8 mouse cellular contexts compared by ENCODE assay signal in the genomic region with DNA sequence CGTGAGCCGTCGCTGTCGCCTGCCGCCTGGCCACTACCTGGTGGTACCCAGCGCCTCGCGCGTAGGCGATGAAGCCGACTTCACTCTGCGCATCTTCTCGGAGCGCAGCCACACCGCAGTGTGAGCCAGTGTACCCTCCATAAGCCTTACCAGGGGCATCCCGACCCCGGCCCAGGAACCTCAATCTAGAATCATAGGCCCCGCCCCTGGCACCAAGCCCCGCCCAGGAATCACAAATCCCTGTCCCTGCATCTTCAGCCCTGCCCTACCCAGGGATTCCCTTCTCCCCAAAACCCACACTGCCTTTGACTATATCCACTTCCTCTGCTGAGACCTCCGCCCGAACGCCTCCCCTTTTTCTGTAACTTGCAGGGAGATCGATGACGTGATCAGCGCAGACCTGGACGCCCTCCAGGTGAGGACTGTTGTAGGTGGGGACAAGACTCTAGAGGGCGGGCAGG. TPM values are rescaled to one million over a fixed set of nuclear protein-coding genes. Genes with fewer than 3 reads are reported as not detected.
DNase-seq lines count a peak whose midpoint lies in the region; ATAC-seq lines count a peak whose summit lies in the region.

No protein-coding gene starts in this region.

- no peak for DNase-seq in kidney, postnatal 36 days
- DNase-seq in hindbrain, embryonic 11.5 days (ENCODE audit: low spot score) = peak; percentile 33
- peak; percentile 57 for DNase-seq in midbrain, embryonic 14.5 days
- DNase-seq in adrenal gland, postnatal 4 days (ENCODE audit: low spot score in 2 of 2) = no peak
- no peak for DNase-seq in thymus, adult 18-20 months
- no peak for DNase-seq in kidney, postnatal 10 days

- H3K9me3 ChIP-seq in kidney, embryonic 14.5 days (ENCODE audit: control insufficient read depth, low read length) = no peaks in the 10 kb centered on the region
- H3K9me3 ChIP-seq in hindbrain, embryonic 11.5 days (ENCODE audit: control insufficient read depth, low read length) = no peaks in the 10 kb centered on the region
- H3K9me3 ChIP-seq in midbrain, embryonic 14.5 days (ENCODE audit: control insufficient read depth, low read length) = no peaks in the 10 kb centered on the region

- no peak overlapping the region for H3K27ac ChIP-seq in kidney, embryonic 14.5 days (ENCODE audit: low read depth, low read length)
- H3K27ac ChIP-seq in brown adipose tissue, adult 24 weeks (replicated peaks; ENCODE audit: low read depth, low read length) = no peak overlapping the region
- H3K27ac ChIP-seq in hindbrain, embryonic 11.5 days (ENCODE audit: low read depth, low read length) = no peak overlapping the region
- no peak overlapping the region for H3K27ac ChIP-seq in midbrain, embryonic 14.5 days (replicated peaks; ENCODE audit: low read depth, low read length)

- peak overlapping the region; percentile 34 for H3K4me3 ChIP-seq in kidney, embryonic 14.5 days (ENCODE audit: low read length)
- H3K4me3 ChIP-seq in brown adipose tissue, adult 24 weeks (ENCODE audit: insufficient read depth, low read depth, low read length) = 0 out of 2 replicates have a peak overlapping the region, but pooled peaks have one; percentile 9
- peak overlapping the region; percentile 24 for H3K4me3 ChIP-seq in hindbrain, embryonic 11.5 days (ENCODE audit: low read depth, low read length)
- H3K4me3 ChIP-seq in midbrain, embryonic 14.5 days (replicated peaks; ENCODE audit: low read depth, low read length) = peak overlapping the region; percentile 30

- ATAC-seq in kidney, embryonic 14.5 days (ENCODE audit: low FRiP score, low TSS enrichment) = peak; percentile 34; the same call in 1 of the 2 replicates
- ATAC-seq in hindbrain, embryonic 11.5 days (ENCODE audit: low FRiP score) = peak; percentile 10; the same call in 1 of the 2 replicates
- no peak for ATAC-seq in midbrain, embryonic 14.5 days (ENCODE audit: low FRiP score, low TSS enrichment)

- peaks cover 26% of the 10 kb centered on the region for H3K36me3 ChIP-seq in kidney, embryonic 14.5 days (ENCODE audit: control insufficient read depth, insufficient read depth, low read length)
- peaks cover 8% of the 10 kb centered on the region; the same call in 1 of the 2 replicates for H3K36me3 ChIP-seq in hindbrain, embryonic 11.5 days (ENCODE audit: control insufficient read depth, insufficient read depth, low read length)
- H3K36me3 ChIP-seq in midbrain, embryonic 14.5 days (ENCODE audit: control insufficient read depth, insufficient read depth, low read length) = peaks cover 24% of the 10 kb centered on the region

- peak overlapping the region; percentile 62 for H3K4me2 ChIP-seq in kidney, embryonic 14.5 days (replicated peaks; ENCODE audit: low read depth, low read length)
- H3K4me2 ChIP-seq in hindbrain, embryonic 11.5 days (replicated peaks; ENCODE audit: low read depth, low read length) = peak overlapping the region; percentile 26
- peak overlapping the region; percentile 53 for H3K4me2 ChIP-seq in midbrain, embryonic 14.5 days (ENCODE audit: low read length)

- H3K4me1 ChIP-seq in kidney, embryonic 14.5 days (ENCODE audit: control insufficient read depth, insufficient read depth, low read length) = peaks cover 6% of the 10 kb centered on the region; the same call in 1 of the 2 replicates
- 0 out of 2 replicates have a peak, but pooled peaks cover 7% of the 10 kb centered on the region for H3K4me1 ChIP-seq in brown adipose tissue, adult 24 weeks (ENCODE audit: control insufficient read depth, insufficient read depth, insufficient read length, low read length)
- H3K4me1 ChIP-seq in hindbrain, embryonic 11.5 days (replicated peaks; ENCODE audit: control insufficient read depth, insufficient read depth, low read length) = peaks cover 5% of the 10 kb centered on the region; the same call in 1 of the 2 replicates
- H3K4me1 ChIP-seq in midbrain, embryonic 14.5 days (ENCODE audit: control insufficient read depth, insufficient read depth, low read length) = peaks cover 3% of the 10 kb centered on the region; the same call in 1 of the 2 replicates

- H3K27me3 ChIP-seq in kidney, embryonic 14.5 days (ENCODE audit: control insufficient read depth, insufficient read depth, low read length) = peaks cover 34% of the 10 kb centered on the region
- peaks cover 30% of the 10 kb centered on the region for H3K27me3 ChIP-seq in hindbrain, embryonic 11.5 days (ENCODE audit: control insufficient read depth, insufficient read depth, low read length)
- H3K27me3 ChIP-seq in midbrain, embryonic 14.5 days (ENCODE audit: control insufficient read depth, insufficient read depth, low read length) = peaks cover 27% of the 10 kb centered on the region

- WGBS in kidney, embryonic 14.5 days = 2% methylated on average over 27 of the region's 27 CpGs
- 3% methylated on average over 27 of the region's 27 CpGs for WGBS in hindbrain, embryonic 11.5 days
- 3% methylated on average over 27 of the region's 27 CpGs for WGBS in midbrain, embryonic 14.5 days

- H3K9ac ChIP-seq in kidney, embryonic 14.5 days (ENCODE audit: low read depth, low read length) = peak overlapping the region; percentile 18
- H3K9ac ChIP-seq in hindbrain, embryonic 11.5 days (ENCODE audit: low read depth, low read length) = no peak overlapping the region
- peak overlapping the region; percentile 31; the same call in 1 of the 2 replicates for H3K9ac ChIP-seq in midbrain, embryonic 14.5 days (replicated peaks; ENCODE audit: low read length)

RNA-seq across cellular contexts. Expression of gene Capn12, which starts 7.5 kb away (rescaled TPM):
- 0.51 and 0.64 TPM in 2 replicates for polyA plus RNA-seq in kidney, embryonic 14.5 days (2014; fragmentation: Nextera tagmentation; extraction: Ambion mirVana)
- polyA plus RNA-seq in brown adipose tissue, adult 24 weeks (2012; ENCODE audit: insufficient read depth, insufficient read length, missing spikeins) = 0.63 and 0.71 TPM in 2 replicates
- polyA plus RNA-seq in hindbrain, embryonic 11.5 days (2014; fragmentation: Nextera tagmentation; extraction: Ambion mirVana) = 0.21 and 0.29 TPM in 2 replicates
- polyA plus RNA-seq in midbrain, embryonic 14.5 days (2014; fragmentation: Nextera tagmentation; extraction: Ambion mirVana) = 0.33 and 0.55 TPM in 2 replicates
- total RNA-seq in adrenal gland, postnatal 4 days (2021) = under 1 TPM; 0.11 to 0.17 TPM

RNA-seq across cellular contexts. Expression of gene Lgals7, which starts 25.1 kb away (rescaled TPM):
- polyA plus RNA-seq in kidney, embryonic 14.5 days (2014; fragmentation: Nextera tagmentation; extraction: Ambion mirVana) = 1.1 and 4.0 TPM in 2 replicates
- polyA plus RNA-seq in brown adipose tissue, adult 24 weeks (2012; ENCODE audit: insufficient read depth, insufficient read length, missing spikeins) = 2.3 TPM in 1 of 2 replicates, not detected in the other
- 1.7 and 2.7 TPM in 2 replicates for polyA plus RNA-seq in hindbrain, embryonic 11.5 days (2014; fragmentation: Nextera tagmentation; extraction: Ambion mirVana)
- 7.9 and 22.6 TPM in 2 replicates for polyA plus RNA-seq in midbrain, embryonic 14.5 days (2014; fragmentation: Nextera tagmentation; extraction: Ambion mirVana)
- total RNA-seq in adrenal gland, postnatal 4 days (2021) = 1 to 10 TPM; 3.9 TPM

RNA-seq across cellular contexts. Expression of gene Lgals4, which starts 55.1 kb away (rescaled TPM):
- polyA plus RNA-seq in kidney, embryonic 14.5 days (2014; fragmentation: Nextera tagmentation; extraction: Ambion mirVana) = 3.8 and 3.9 TPM in 2 replicates
- 12.0 and 14.6 TPM in 2 replicates for polyA plus RNA-seq in brown adipose tissue, adult 24 weeks (2012; ENCODE audit: insufficient read depth, insufficient read length, missing spikeins)
- polyA plus RNA-seq in hindbrain, embryonic 11.5 days (2014; fragmentation: Nextera tagmentation; extraction: Ambion mirVana) = 2.1 and 2.5 TPM in 2 replicates
- polyA plus RNA-seq in midbrain, embryonic 14.5 days (2014; fragmentation: Nextera tagmentation; extraction: Ambion mirVana) = 1.7 and 3.3 TPM in 2 replicates
- total RNA-seq in adrenal gland, postnatal 4 days (2021) = 10 to 100 TPM; 29.2 to 33.2 TPM

Comparison
In these comparisons a context has a peak if more than half of its experiments do, and no peak if none do; other contexts are left out.
1. DNase-seq: peak in hindbrain, embryonic 11.5 days (single experiment) and midbrain, embryonic 14.5 days (single experiment); none in kidney, postnatal 36 days (0 of 2), adrenal gland, postnatal 4 days (0 of 2), thymus, adult 18-20 months (0 of 2) and kidney, postnatal 10 days (single experiment).
2. Peak in every context shown above with its lines, with median percentiles within 50 percentile points of each other: H3K4me2 ChIP-seq and H3K4me3 ChIP-seq.